Mouse (Mus musculus) liver, embryonic 11.5 days (tissue): ENCODE results near the gene Wdr92. TPM values are rescaled to one million over a fixed set of nuclear protein-coding genes. Genes with fewer than 3 reads are reported as not detected.

ENCODE experiments used
- ATAC-seq: fragments of 200-750 bp; cut with Nextera tagmentation; replicated peaks from 2 replicates; pipeline ENCODE4 v1.8.0; 2017; ENCODE audit warnings: moderate number of reproducible peaks, mild to moderate bottlenecking, moderate TSS enrichment, moderate library complexity; ENCODE audit not compliant: low FRiP score
- DNase-seq: peaks from one replicate; pipeline ENCODE4 v3.0.0-alpha.2; 2017; ENCODE audit warnings: low spot score
- H3K27ac ChIP-seq: fragments of 300-500 bp; sonication (generic); 2 replicates; pipeline ENCODE4 v1.5.1; 2014; ENCODE audit warnings: mild to moderate bottlenecking, low read depth, low read length, control low read depth
- H3K27me3 ChIP-seq: fragments of 300-500 bp; sonication (generic); replicated peaks from 2 replicates; pipeline ENCODE4 v1.6.1; 2014; ENCODE audit warnings: low read length, mixed read lengths; ENCODE audit not compliant: control insufficient read depth, insufficient read depth
- H3K36me3 ChIP-seq: fragments of 300-500 bp; sonication (generic); 2 replicates; pipeline ENCODE4 v1.6.1; 2014; ENCODE audit warnings: mild to moderate bottlenecking, low read length, moderate library complexity, mixed read lengths; ENCODE audit not compliant: control insufficient read depth, insufficient read depth
- H3K4me1 ChIP-seq: fragments of 300-500 bp; sonication (generic); replicated peaks from 2 replicates; pipeline ENCODE4 v1.6.1; 2014; ENCODE audit warnings: low read length, mixed read lengths; ENCODE audit not compliant: control insufficient read depth, insufficient read depth
- H3K4me2 ChIP-seq: fragments of 300-500 bp; sonication (generic); 2 replicates; pipeline ENCODE4 v1.6.1; 2014; ENCODE audit warnings: mild to moderate bottlenecking, control low read depth, moderate library complexity
- H3K4me3 ChIP-seq: fragments of 300-500 bp; sonication (generic); 2 replicates; pipeline ENCODE4 v1.5.1; 2014; ENCODE audit warnings: low read depth, low read length, control low read depth
- H3K9ac ChIP-seq: fragments of 300-500 bp; sonication (generic); 2 replicates; pipeline ENCODE4 v1.6.1; 2014; ENCODE audit warnings: low read depth, low read length, control low read depth
- H3K9me3 ChIP-seq: fragments of 300-500 bp; sonication (generic); 2 replicates; pipeline ENCODE4 v1.6.1; 2016; ENCODE audit warnings: low read length, inconsistent platforms, mixed read lengths; ENCODE audit not compliant: control insufficient read depth
- WGBS: fragments of 180-500 bp; shearing (Covaris S2); extraction: QIAGEN DNeasy Blood & Tissue Kit; methylation state at CpG from one replicate; pipeline ENCODE4 v1.1.7; 2014; 5-methylcytosine and 5-hydroxymethylcytosine counted together
- polyA plus RNA-seq: library from polyadenylated mRNA; unstranded; fragments of >200 nt; fragmentation: Nextera tagmentation; extraction: Ambion mirVana; gene quantifications from 2 replicates; pipeline ENCODE4 v1.2.1, GENCODE M21; 2014

The Wdr92 gene
- polyA plus RNA-seq, 1 experiment from 2014 or later = 34.0 TPM

DNA sequence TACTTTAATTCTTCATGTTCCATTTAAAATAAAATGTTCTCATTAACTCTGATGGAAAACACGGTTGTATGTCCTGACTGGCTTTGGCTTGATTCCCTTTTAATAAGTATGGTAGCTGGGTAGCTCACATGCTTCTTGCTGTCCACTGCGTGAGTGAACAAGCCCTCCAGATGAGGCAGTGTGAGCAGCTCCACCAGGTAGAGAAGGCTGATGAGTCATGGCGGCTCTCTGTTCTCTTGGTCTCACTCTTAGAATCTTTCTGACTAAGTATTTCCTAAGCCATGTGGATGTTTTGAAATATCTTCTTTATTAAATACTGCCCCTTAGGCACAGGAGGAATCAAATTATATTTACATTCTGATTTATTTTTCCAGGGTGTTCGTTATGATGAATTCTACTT is 85.3 kb downstream of the Wdr92 start:
- WGBS = 91% methylated on average over 4 of the region's 4 CpGs
- no peak for ATAC-seq

DNA sequence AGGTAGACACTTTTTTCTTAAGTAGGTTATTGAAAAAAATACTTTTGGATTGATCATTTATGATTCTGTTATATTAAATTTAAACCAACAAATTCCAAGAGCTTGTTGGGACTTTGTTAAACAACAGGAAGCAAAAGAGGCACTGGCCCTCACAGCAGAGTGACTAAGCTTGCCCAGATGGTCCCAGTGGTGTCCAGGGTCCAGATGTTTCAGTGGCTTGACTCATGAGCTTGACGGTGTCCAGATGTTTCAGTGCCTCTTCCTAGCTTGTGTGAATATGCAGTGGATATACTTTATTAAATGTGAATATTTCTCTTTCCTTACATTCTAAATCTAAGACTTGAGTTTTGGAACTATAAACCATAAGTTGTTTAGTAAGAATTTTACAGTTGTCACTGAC is 86.9 kb downstream of the Wdr92 start:
- WGBS = 78% methylated on average over 1 of the region's 1 CpGs
- ATAC-seq = no peak
- no peak overlapping the region for H3K27ac ChIP-seq
- no peak overlapping the region for H3K4me3 ChIP-seq
- no peaks in the 10 kb centered on the region; the same call in 1 of the 2 replicates for H3K36me3 ChIP-seq
- H3K9ac ChIP-seq = no peak overlapping the region
- no peaks in the 10 kb centered on the region for H3K9me3 ChIP-seq
- H3K4me2 ChIP-seq = no peak overlapping the region
- H3K4me1 ChIP-seq = no peaks in the 10 kb centered on the region
- H3K27me3 ChIP-seq = no peaks in the 10 kb centered on the region
- no peak for DNase-seq

More for the DNA sequence above, 85.3 kb downstream of the Wdr92 start:
- H3K9me3 ChIP-seq = no peaks in the 10 kb centered on the region
- no peak overlapping the region for H3K4me2 ChIP-seq
- no peaks in the 10 kb centered on the region for H3K27me3 ChIP-seq
- no peak overlapping the region for H3K9ac ChIP-seq
- no peak for DNase-seq
- no peaks in the 10 kb centered on the region; the same call in 1 of the 2 replicates for H3K36me3 ChIP-seq
- H3K4me3 ChIP-seq = no peak overlapping the region
- no peak overlapping the region for H3K27ac ChIP-seq
- no peaks in the 10 kb centered on the region for H3K4me1 ChIP-seq

DNA sequence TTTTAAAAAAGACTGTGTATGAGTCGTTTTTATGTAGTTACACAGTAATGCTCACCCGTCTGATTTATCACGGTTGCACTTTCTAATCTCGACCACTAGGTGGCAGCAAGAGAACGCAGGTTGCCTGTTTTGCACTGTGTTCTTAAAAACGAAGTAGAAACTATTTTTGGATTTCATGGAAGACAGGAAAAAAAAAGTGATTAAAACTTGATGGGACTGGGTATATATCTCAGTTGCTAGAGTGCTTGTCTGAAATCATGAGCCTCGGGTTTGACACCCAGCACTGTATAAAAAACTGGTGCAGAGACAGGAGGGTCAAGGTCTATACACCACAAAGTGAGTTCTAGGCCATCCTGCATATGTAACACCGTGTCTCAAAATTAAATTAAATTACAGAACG is 98.1 kb downstream of the Wdr92 start:
- 14% methylated on average over 9 of the region's 9 CpGs for WGBS
- Histone ChIP-seq H3K9me3 (no peaks in the 10 kb centered on the region), H3K27ac (no peak overlapping the region), H3K27me3 (no peaks in the 10 kb centered on the region), H3K4me3 (no peak overlapping the region), H3K4me1 (no peaks in the 10 kb centered on the region), H3K36me3 (no peaks in the 10 kb centered on the region), H3K9ac (no peak overlapping the region), H3K4me2 (no peak overlapping the region)
- DNase-seq (no peak), ATAC-seq (peak; percentile 45; the same call in 1 of the 2 replicates)

Other genes with a start within 250 kb of the Wdr92 start
- gene Fbxo48, start 230.7 kb upstream of the Wdr92 start, polyA plus RNA-seq = 3.0 and 3.1 TPM in 2 replicates
- 11.8 and 13.0 TPM in 2 replicates for gene Cnrip1, start 130.5 kb upstream of the Wdr92 start, polyA plus RNA-seq
- gene Plek, start 129.7 kb upstream of the Wdr92 start, polyA plus RNA-seq = 59.8 and 66.0 TPM in 2 replicates
- gene Ppp3r1, start 22.8 kb upstream of the Wdr92 start, polyA plus RNA-seq = 79.5 and 88.8 TPM in 2 replicates
- gene Pno1, start 29.5 kb downstream of the Wdr92 start, polyA plus RNA-seq = 124 and 126 TPM in 2 replicates
- 91.8 and 101 TPM in 2 replicates for gene C1d, start 75.5 kb downstream of the Wdr92 start, polyA plus RNA-seq